Mouse (Mus musculus) stomach, embryonic 14.5 days (tissue): ENCODE results near the gene Osbp2. TPM values are rescaled to one million over a fixed set of nuclear protein-coding genes. Genes with fewer than 3 reads are reported as not detected.
A peak's percentile ranks its signal among the peaks of the same experiment; 100 is the strongest.

Source experiments
- ATAC-seq: fragments of 200-750 bp; cut with Nextera tagmentation; 2 replicates; pipeline ENCODE4 v1.8.0; 2017; ENCODE audit warnings: low read depth, moderate TSS enrichment; ENCODE audit not compliant: insufficient number of reproducible peaks, insufficient read depth, low FRiP score
- H3K27ac ChIP-seq: fragments of 300-500 bp; sonication (generic); 2 replicates; pipeline ENCODE4 v1.5.1; 2014; ENCODE audit warnings: mild to moderate bottlenecking, low read length, moderate library complexity, mixed read lengths
- H3K27me3 ChIP-seq: fragments of 300-500 bp; sonication (generic); 2 replicates; pipeline ENCODE4 v1.6.1; 2014; ENCODE audit warnings: low read length, control low read depth, mixed read lengths; ENCODE audit not compliant: control insufficient read depth, insufficient read depth
- H3K36me3 ChIP-seq: fragments of 300-500 bp; sonication (generic); 2 replicates; pipeline ENCODE4 v1.6.1; 2014; ENCODE audit warnings: mild to moderate bottlenecking, control low read depth, low read length, moderate library complexity, mixed read lengths; ENCODE audit not compliant: control insufficient read depth, insufficient read depth
- H3K4me1 ChIP-seq: fragments of 300-500 bp; sonication (generic); 2 replicates; pipeline ENCODE4 v1.6.1; 2014; ENCODE audit warnings: low read length, control low read depth, mixed read lengths; ENCODE audit not compliant: control insufficient read depth, insufficient read depth
- H3K4me2 ChIP-seq: fragments of 300-500 bp; sonication (generic); replicated peaks from 2 replicates; pipeline ENCODE4 v1.6.1; 2014; ENCODE audit warnings: low read depth, low read length, control low read depth
- H3K4me3 ChIP-seq: fragments of 300-500 bp; sonication (generic); 2 replicates; pipeline ENCODE4 v1.5.1; 2014; ENCODE audit warnings: low read depth, low read length, control low read depth
- H3K9ac ChIP-seq: fragments of 300-500 bp; sonication (generic); replicated peaks from 2 replicates; pipeline ENCODE4 v1.6.1; 2014; ENCODE audit warnings: low read depth, mild to moderate bottlenecking, control low read depth, low read length, moderate library complexity, mixed read lengths
- H3K9me3 ChIP-seq: fragments of 300-500 bp; sonication (generic); 2 replicates; pipeline ENCODE4 v1.6.1; 2016; ENCODE audit warnings: low read depth, low read length, control low read depth; ENCODE audit not compliant: control insufficient read depth
- WGBS: fragments of 180-500 bp; shearing (Covaris S2); extraction: QIAGEN DNeasy Blood & Tissue Kit; methylation state at CpG from one replicate; pipeline ENCODE4 v1.1.7; 2014; 5-methylcytosine and 5-hydroxymethylcytosine counted together
- polyA plus RNA-seq: library from polyadenylated mRNA; unstranded; fragments of >200 nt; fragmentation: Nextera tagmentation; extraction: Ambion mirVana; gene quantifications from 2 replicates; pipeline ENCODE4 v1.2.1, GENCODE M21; 2014

Osbp2 gene
- polyA plus RNA-seq, 1 experiment from 2014 or later, result 0.69 TPM

- ATAC-seq, result no peak
- no peak overlapping the region for H3K9ac ChIP-seq
- H3K27me3 ChIP-seq, result peaks cover 23% of the 10 kb centered on the region
Measured at GRCm38 (mm10) chr11:3773136-3773535, 90.6 kb downstream of the Osbp2 start.

GRCm38 (mm10) chr11:3771348-3771747 is 92.4 kb downstream of the Osbp2 start:
- Histone ChIP-seq H3K9ac (no peak overlapping the region), H3K4me3 (no peak overlapping the region), H3K4me2 (no peak overlapping the region), H3K4me1 (no peaks in the 10 kb centered on the region), H3K27me3 (peaks cover 18% of the 10 kb centered on the region), H3K27ac (no peak overlapping the region), H3K36me3 (no peaks in the 10 kb centered on the region), H3K9me3 (no peaks in the 10 kb centered on the region)
- 48% methylated on average over 6 of the region's 6 CpGs for WGBS
- ATAC-seq, result no peak

More at GRCm38 (mm10) chr11:3773136-3773535, 90.6 kb downstream of the Osbp2 start:
- Histone ChIP-seq H3K27ac (no peak overlapping the region), H3K4me1 (no peaks in the 10 kb centered on the region), H3K36me3 (no peaks in the 10 kb centered on the region), H3K9me3 (no peaks in the 10 kb centered on the region), H3K4me3 (no peak overlapping the region), H3K4me2 (no peak overlapping the region)
- 80% methylated on average over 8 of the region's 8 CpGs for WGBS

GRCm38 (mm10) chr11:3767830-3768229 is 95.9 kb downstream of the Osbp2 start:
- H3K4me1 ChIP-seq, result no peaks in the 10 kb centered on the region
- WGBS, result 84% methylated on average over 5 of the region's 5 CpGs
- H3K9ac ChIP-seq, result no peak overlapping the region
- no peaks in the 10 kb centered on the region for H3K27me3 ChIP-seq
- H3K36me3 ChIP-seq, result no peaks in the 10 kb centered on the region
- H3K4me3 ChIP-seq, result no peak overlapping the region
- H3K4me2 ChIP-seq, result no peak overlapping the region
- H3K9me3 ChIP-seq, result no peaks in the 10 kb centered on the region
- H3K27ac ChIP-seq, result no peak overlapping the region
- no peak for ATAC-seq

GRCm38 (mm10) chr11:3766964-3767363 is 96.7 kb downstream of the Osbp2 start:
- no peak for ATAC-seq
- Histone ChIP-seq H3K4me2 (no peak overlapping the region), H3K27ac (no peak overlapping the region), H3K9ac (no peak overlapping the region), H3K9me3 (no peaks in the 10 kb centered on the region), H3K4me1 (no peaks in the 10 kb centered on the region), H3K4me3 (no peak overlapping the region), H3K36me3 (no peaks in the 10 kb centered on the region), H3K27me3 (no peaks in the 10 kb centered on the region)
- WGBS, result 81% methylated on average over 8 of the region's 8 CpGs

- Histone ChIP-seq H3K9ac (no peak overlapping the region), H3K36me3 (no peaks in the 10 kb centered on the region), H3K4me2 (no peak overlapping the region), H3K27me3 (no peaks in the 10 kb centered on the region; the same call in 1 of the 2 replicates), H3K9me3 (no peaks in the 10 kb centered on the region), H3K4me1 (0 out of 2 replicates have a peak, but pooled peaks cover 3% of the 10 kb centered on the region), H3K27ac (no peak overlapping the region), H3K4me3 (no peak overlapping the region)
- 59% methylated on average over 4 of the region's 4 CpGs for WGBS
- no peak for ATAC-seq
Measured at GRCm38 (mm10) chr11:3764352-3764751, 99.4 kb downstream of the Osbp2 start.

- WGBS, result under 1% methylated on average over 79 of the region's 90 CpGs
- Histone ChIP-seq H3K4me1 (0 out of 2 replicates have a peak, but pooled peaks cover 3% of the 10 kb centered on the region), H3K4me2 (peak overlapping the region; percentile 96), H3K27ac (no peak overlapping the region), H3K4me3 (peak overlapping the region; percentile 51), H3K27me3 (no peaks in the 10 kb centered on the region; the same call in 1 of the 2 replicates), H3K9me3 (no peaks in the 10 kb centered on the region), H3K36me3 (no peaks in the 10 kb centered on the region), H3K9ac (peak overlapping the region; percentile 33; the same call in 1 of the 2 replicates)
- peak; percentile 18; the same call in 1 of the 2 replicates for ATAC-seq
Measured at GRCm38 (mm10) chr11:3761775-3762501, 101.8 kb downstream of the Osbp2 start.

GRCm38 (mm10) chr11:3761339-3761738 is 102.4 kb downstream of the Osbp2 start:
- no peaks in the 10 kb centered on the region for H3K9me3 ChIP-seq
- WGBS, result 11% methylated on average over 11 of the region's 11 CpGs
- no peaks in the 10 kb centered on the region for H3K36me3 ChIP-seq
- H3K4me3 ChIP-seq, result peak overlapping the region; percentile 51
- H3K27me3 ChIP-seq, result no peaks in the 10 kb centered on the region; the same call in 1 of the 2 replicates
- H3K4me2 ChIP-seq, result peak overlapping the region; percentile 96
- H3K27ac ChIP-seq, result no peak overlapping the region
- no peak for ATAC-seq
- H3K9ac ChIP-seq, result peak overlapping the region; percentile 33; the same call in 1 of the 2 replicates
- 0 out of 2 replicates have a peak, but pooled peaks cover 3% of the 10 kb centered on the region for H3K4me1 ChIP-seq

- ATAC-seq, result no peak
- Histone ChIP-seq H3K36me3 (no peaks in the 10 kb centered on the region), H3K4me3 (no peak overlapping the region), H3K4me2 (no peak overlapping the region), H3K4me1 (0 out of 2 replicates have a peak, but pooled peaks cover 3% of the 10 kb centered on the region), H3K9ac (no peak overlapping the region), H3K27me3 (no peaks in the 10 kb centered on the region; the same call in 1 of the 2 replicates), H3K9me3 (no peaks in the 10 kb centered on the region), H3K27ac (no peak overlapping the region)
- 62% methylated on average over 5 of the region's 5 CpGs for WGBS
Measured at GRCm38 (mm10) chr11:3759433-3759832, 104.3 kb downstream of the Osbp2 start.
